9 mouse cellular contexts compared by ENCODE assay signal in genomic region chr1:156754608-156755413, GRCm38 (mm10). TPM values are rescaled to one million over a fixed set of nuclear protein-coding genes. Genes with fewer than 3 reads are reported as not detected.
A peak's percentile ranks its signal among the peaks of the same experiment; 100 is the strongest.
DNase-seq lines count a peak whose midpoint lies in the region; ATAC-seq lines count a peak whose summit lies in the region.
"Had no signal": no experiment of that assay in that cellular context is flagged by ENCODE, and none has a peak within 500 bp of the region (broad histone marks: within the 10 kb centered on the region; RNA-seq: fewer than 3 reads in every experiment).

No protein-coding gene starts in this region.

- H3K4me2 ChIP-seq in heart, embryonic 12.5 days: no peak overlapping the region
- H3K4me2 ChIP-seq in embryonic facial prominence, embryonic 13.5 days: no peak overlapping the region; the same call in 1 of the 2 replicates
- H3K4me2 ChIP-seq in midbrain, embryonic 12.5 days (replicated peaks): peak overlapping the region; percentile 4; the same call in 1 of the 2 replicates
- H3K4me2 ChIP-seq: liver, embryonic 13.5 days had no signal

- H3K9ac ChIP-seq in heart, embryonic 12.5 days: no peak overlapping the region; the same call in 1 of the 2 replicates
- no peak overlapping the region for H3K9ac ChIP-seq in embryonic facial prominence, embryonic 13.5 days
- no peak overlapping the region for H3K9ac ChIP-seq in midbrain, embryonic 12.5 days (replicated peaks)
- H3K9ac ChIP-seq: liver, embryonic 13.5 days had no signal

- intact Hi-C loops in heart, postnatal 10 days (cut with DNase I): loop anchor here (5.0 kb wide), 1 partner anchor 142 kb away; no protein-coding TSS in a partner anchor

- no peak overlapping the region for H3K4me3 ChIP-seq in heart, embryonic 12.5 days
- H3K4me3 ChIP-seq in embryonic facial prominence, embryonic 13.5 days: no peak overlapping the region
- no peak overlapping the region for H3K4me3 ChIP-seq in midbrain, embryonic 12.5 days
- H3K4me3 ChIP-seq: liver, embryonic 13.5 days had no signal

- peak; percentile 14 to 19 for DNase-seq in heart, adult 9 months (ENCODE audit: low spot score in 2 of 2)
- peak; percentile 44 to 48 for DNase-seq in heart, postnatal 10 days
- DNase-seq in urinary bladder, postnatal 4 days (ENCODE audit: low spot score in 2 of 2): no peak
- DNase-seq in spleen, postnatal 14 days (ENCODE audit: low spot score in 2 of 2): no peak
- DNase-seq in adrenal gland, adult (ENCODE audit: inconsistent age in 2 of 2, low spot score in 1 of 2): no peak
- DNase-seq: liver, embryonic 13.5 days had no signal

- 0 out of 2 replicates have a peak, but pooled peaks cover 4% of the 10 kb centered on the region for H3K27me3 ChIP-seq in heart, embryonic 12.5 days (replicated peaks)
- H3K27me3 ChIP-seq in embryonic facial prominence, embryonic 13.5 days: no peaks in the 10 kb centered on the region
- peaks cover 23% of the 10 kb centered on the region for H3K27me3 ChIP-seq in midbrain, embryonic 12.5 days

- peaks cover 11% of the 10 kb centered on the region for H3K4me1 ChIP-seq in heart, embryonic 12.5 days (replicated peaks)
- H3K4me1 ChIP-seq in embryonic facial prominence, embryonic 13.5 days: peaks cover 59% of the 10 kb centered on the region
- peaks cover 37% of the 10 kb centered on the region for H3K4me1 ChIP-seq in midbrain, embryonic 12.5 days

- no peak for ATAC-seq in heart, embryonic 12.5 days (ENCODE audit: insufficient number of reproducible peaks, low FRiP score)
- ATAC-seq in embryonic facial prominence, embryonic 13.5 days (ENCODE audit: insufficient number of reproducible peaks, insufficient read depth, low FRiP score, low TSS enrichment, low read depth): peak; percentile 34; the same call in 1 of the 2 replicates
- ATAC-seq in midbrain, embryonic 12.5 days (ENCODE audit: low FRiP score, low read depth): peak; percentile 38

- H3K9me3 ChIP-seq in heart, embryonic 12.5 days (replicated peaks): no peaks in the 10 kb centered on the region
- no peaks in the 10 kb centered on the region for H3K9me3 ChIP-seq in embryonic facial prominence, embryonic 13.5 days
- H3K9me3 ChIP-seq in midbrain, embryonic 12.5 days: no peaks in the 10 kb centered on the region
- H3K9me3 ChIP-seq: liver, embryonic 13.5 days had no signal

- no peaks in the 10 kb centered on the region for H3K36me3 ChIP-seq in heart, embryonic 12.5 days
- no peaks in the 10 kb centered on the region for H3K36me3 ChIP-seq in embryonic facial prominence, embryonic 13.5 days
- H3K36me3 ChIP-seq in midbrain, embryonic 12.5 days: no peaks in the 10 kb centered on the region
- H3K36me3 ChIP-seq: liver, embryonic 13.5 days had no signal

- WGBS in heart, embryonic 12.5 days: 59% methylated on average over 15 of the region's 15 CpGs
- 44% methylated on average over 15 of the region's 15 CpGs for WGBS in embryonic facial prominence, embryonic 13.5 days
- 47% methylated on average over 15 of the region's 15 CpGs for WGBS in midbrain, embryonic 12.5 days

- H3K27ac ChIP-seq in heart, embryonic 12.5 days (ENCODE audit: poor library complexity, severe bottlenecking): no peak overlapping the region
- peak overlapping the region; percentile 88 for H3K27ac ChIP-seq in embryonic facial prominence, embryonic 13.5 days
- H3K27ac ChIP-seq in midbrain, embryonic 12.5 days (replicated peaks): peak overlapping the region; percentile 71
- H3K27ac ChIP-seq: liver, embryonic 13.5 days had no signal

RNA-seq across cellular contexts. Expression of gene Fam20b, which starts 35.9 kb away (rescaled TPM):
- 30.2 and 32.4 TPM in 2 replicates for polyA plus RNA-seq in heart, embryonic 12.5 days (2016; fragmentation: Nextera tagmentation; extraction: Ambion mirVana)
- polyA plus RNA-seq in embryonic facial prominence, embryonic 13.5 days (2015; fragmentation: Nextera tagmentation; extraction: Ambion mirVana): 23.5 and 24.1 TPM in 2 replicates
- 10 to 100 TPM; 45.0 to 47.7 TPM for total RNA-seq in heart, postnatal 10 days (2021)
- polyA plus RNA-seq in midbrain, embryonic 12.5 days (2016; fragmentation: Nextera tagmentation; extraction: Ambion mirVana): 27.9 and 28.5 TPM in 2 replicates

Comparison
In these comparisons a context has a peak if more than half of its experiments do, and no peak if none do; other contexts are left out.
1. DNase-seq: peak in heart, adult 9 months (2 of 2) and heart, postnatal 10 days (2 of 2); none in urinary bladder, postnatal 4 days (0 of 2), spleen, postnatal 14 days (0 of 2) and adrenal gland, adult (0 of 2).